Mouse (Mus musculus): ENCODE measurements around the gene Grifin. TPM values are rescaled to one million over a fixed set of nuclear protein-coding genes. Genes with fewer than 3 reads are reported as not detected.
A peak's percentile ranks its signal among the peaks of the same experiment; 100 is the strongest.

The Grifin gene
- polyA plus RNA-seq, 1 experiment from 2014 or later: 0.74 TPM

GRCm38 (mm10) chr5:140549306-140550047 lies 15.4 kb downstream of the Grifin start:
- peaks cover 3% of the 10 kb centered on the region for H3K27me3 ChIP-seq (ENCODE audit: control insufficient read depth, insufficient read depth, low read length)
- no peak overlapping the region for H3K4me3 ChIP-seq (ENCODE audit: low read depth, low read length)
- H3K27ac ChIP-seq (ENCODE audit: low read depth, low read length): no peak overlapping the region
- H3K4me2 ChIP-seq: 0 out of 2 replicates have a peak overlapping the region, but pooled peaks have one; percentile 2
- H3K4me1 ChIP-seq (ENCODE audit: control insufficient read depth, insufficient read depth, low read length): no peaks in the 10 kb centered on the region
- no peak overlapping the region for H3K9ac ChIP-seq (ENCODE audit: low read depth, low read length)
- no peak for ATAC-seq (replicated peaks; ENCODE audit: insufficient number of reproducible peaks, low FRiP score, low TSS enrichment)
- no peaks in the 10 kb centered on the region for H3K9me3 ChIP-seq (replicated peaks; ENCODE audit: control insufficient read depth, low read length)
- no peaks in the 10 kb centered on the region for H3K36me3 ChIP-seq (ENCODE audit: control insufficient read depth, insufficient read depth, low read length)
- 41% methylated on average over 17 of the region's 17 CpGs for WGBS (ENCODE audit: insufficient replicate concordance)

GRCm38 (mm10) chr5:140546332-140546731 lies 18.5 kb downstream of the Grifin start:
- no peak overlapping the region for H3K4me3 ChIP-seq (ENCODE audit: low read depth, low read length)
- no peak overlapping the region for H3K4me2 ChIP-seq
- H3K9ac ChIP-seq (ENCODE audit: low read depth, low read length): no peak overlapping the region
- ATAC-seq (replicated peaks; ENCODE audit: insufficient number of reproducible peaks, low FRiP score, low TSS enrichment): no peak
- no peaks in the 10 kb centered on the region for H3K36me3 ChIP-seq (ENCODE audit: control insufficient read depth, insufficient read depth, low read length)
- no peaks in the 10 kb centered on the region for H3K27me3 ChIP-seq (ENCODE audit: control insufficient read depth, insufficient read depth, low read length)
- no peaks in the 10 kb centered on the region for H3K4me1 ChIP-seq (ENCODE audit: control insufficient read depth, insufficient read depth, low read length)
- no peaks in the 10 kb centered on the region for H3K9me3 ChIP-seq (replicated peaks; ENCODE audit: control insufficient read depth, low read length)
- H3K27ac ChIP-seq (ENCODE audit: low read depth, low read length): no peak overlapping the region
- WGBS (ENCODE audit: insufficient replicate concordance): 75% methylated on average over 19 of the region's 19 CpGs

- no peak overlapping the region for H3K27ac ChIP-seq (ENCODE audit: low read depth, low read length)
- no peaks in the 10 kb centered on the region for H3K9me3 ChIP-seq (replicated peaks; ENCODE audit: control insufficient read depth, low read length)
- H3K36me3 ChIP-seq (ENCODE audit: control insufficient read depth, insufficient read depth, low read length): no peaks in the 10 kb centered on the region
- no peaks in the 10 kb centered on the region for H3K27me3 ChIP-seq (ENCODE audit: control insufficient read depth, insufficient read depth, low read length)
- no peak overlapping the region for H3K4me3 ChIP-seq (ENCODE audit: low read depth, low read length)
- H3K4me1 ChIP-seq (ENCODE audit: control insufficient read depth, insufficient read depth, low read length): no peaks in the 10 kb centered on the region
- H3K9ac ChIP-seq (ENCODE audit: low read depth, low read length): no peak overlapping the region
- no peak overlapping the region for H3K4me2 ChIP-seq
- ATAC-seq (replicated peaks; ENCODE audit: insufficient number of reproducible peaks, low FRiP score, low TSS enrichment): no peak
- 56% methylated on average over 6 of the region's 6 CpGs for WGBS (ENCODE audit: insufficient replicate concordance)
These were observed 19.2 kb downstream of the Grifin start for GRCm38 (mm10) chr5:140545651-140546050.

GRCm38 (mm10) chr5:140542811-140543575 lies 21.9 kb downstream of the Grifin start:
- no peak overlapping the region for H3K4me3 ChIP-seq (ENCODE audit: low read depth, low read length)
- H3K27ac ChIP-seq (ENCODE audit: low read depth, low read length): no peak overlapping the region
- ATAC-seq (replicated peaks; ENCODE audit: insufficient number of reproducible peaks, low FRiP score, low TSS enrichment): no peak
- H3K9me3 ChIP-seq (replicated peaks; ENCODE audit: control insufficient read depth, low read length): no peaks in the 10 kb centered on the region
- 66% methylated on average over 9 of the region's 9 CpGs for WGBS (ENCODE audit: insufficient replicate concordance)
- H3K27me3 ChIP-seq (ENCODE audit: control insufficient read depth, insufficient read depth, low read length): no peaks in the 10 kb centered on the region; the same call in 1 of the 2 replicates
- H3K4me2 ChIP-seq: no peak overlapping the region
- no peaks in the 10 kb centered on the region for H3K36me3 ChIP-seq (ENCODE audit: control insufficient read depth, insufficient read depth, low read length)
- H3K4me1 ChIP-seq (ENCODE audit: control insufficient read depth, insufficient read depth, low read length): no peaks in the 10 kb centered on the region
- H3K9ac ChIP-seq (ENCODE audit: low read depth, low read length): no peak overlapping the region

GRCm38 (mm10) chr5:140540106-140540505 lies 24.8 kb downstream of the Grifin start:
- Histone ChIP-seq H3K9me3 (replicated peaks; ENCODE audit: control insufficient read depth, low read length) (no peaks in the 10 kb centered on the region), H3K9ac (ENCODE audit: low read depth, low read length) (no peak overlapping the region), H3K27ac (ENCODE audit: low read depth, low read length) (no peak overlapping the region), H3K4me1 (ENCODE audit: control insufficient read depth, insufficient read depth, low read length) (peaks cover 6% of the 10 kb centered on the region; the same call in 1 of the 2 replicates), H3K4me2 (no peak overlapping the region), H3K36me3 (ENCODE audit: control insufficient read depth, insufficient read depth, low read length) (no peaks in the 10 kb centered on the region), H3K4me3 (ENCODE audit: low read depth, low read length) (no peak overlapping the region), H3K27me3 (ENCODE audit: control insufficient read depth, insufficient read depth, low read length) (no peaks in the 10 kb centered on the region; the same call in 1 of the 2 replicates)
- WGBS (ENCODE audit: insufficient replicate concordance): 14% methylated on average over 8 of the region's 8 CpGs
- ATAC-seq (replicated peaks; ENCODE audit: insufficient number of reproducible peaks, low FRiP score, low TSS enrichment): peak; percentile 20; the same call in 1 of the 2 replicates

GRCm38 (mm10) chr5:140538111-140538683 lies 26.7 kb downstream of the Grifin start:
- no peak for ATAC-seq (replicated peaks; ENCODE audit: insufficient number of reproducible peaks, low FRiP score, low TSS enrichment)
- no peak overlapping the region for H3K27ac ChIP-seq (ENCODE audit: low read depth, low read length)

GRCm38 (mm10) chr5:140526754-140527153 lies 38.1 kb downstream of the Grifin start:
- H3K4me1 ChIP-seq (ENCODE audit: control insufficient read depth, insufficient read depth, low read length): no peaks in the 10 kb centered on the region
- H3K4me2 ChIP-seq: no peak overlapping the region
- H3K27me3 ChIP-seq (ENCODE audit: control insufficient read depth, insufficient read depth, low read length): no peaks in the 10 kb centered on the region
- WGBS (ENCODE audit: insufficient replicate concordance): 83% methylated on average over 2 of the region's 2 CpGs
- H3K36me3 ChIP-seq (ENCODE audit: control insufficient read depth, insufficient read depth, low read length): peaks cover 26% of the 10 kb centered on the region
- no peaks in the 10 kb centered on the region for H3K9me3 ChIP-seq (replicated peaks; ENCODE audit: control insufficient read depth, low read length)
- H3K9ac ChIP-seq (ENCODE audit: low read depth, low read length): no peak overlapping the region
- ATAC-seq (replicated peaks; ENCODE audit: insufficient number of reproducible peaks, low FRiP score, low TSS enrichment): no peak
- no peak overlapping the region for H3K27ac ChIP-seq (ENCODE audit: low read depth, low read length)
- H3K4me3 ChIP-seq (ENCODE audit: low read depth, low read length): no peak overlapping the region

More at GRCm38 (mm10) chr5:140538111-140538683, 26.7 kb downstream of the Grifin start:
- no peaks in the 10 kb centered on the region; the same call in 1 of the 2 replicates for H3K27me3 ChIP-seq (ENCODE audit: control insufficient read depth, insufficient read depth, low read length)
- WGBS (ENCODE audit: insufficient replicate concordance): 69% methylated on average over 13 of the region's 13 CpGs
- peaks cover 6% of the 10 kb centered on the region; the same call in 1 of the 2 replicates for H3K4me1 ChIP-seq (ENCODE audit: control insufficient read depth, insufficient read depth, low read length)
- no peak overlapping the region for H3K4me2 ChIP-seq
- H3K9me3 ChIP-seq (replicated peaks; ENCODE audit: control insufficient read depth, low read length): no peaks in the 10 kb centered on the region
- H3K9ac ChIP-seq (ENCODE audit: low read depth, low read length): no peak overlapping the region
- no peaks in the 10 kb centered on the region for H3K36me3 ChIP-seq (ENCODE audit: control insufficient read depth, insufficient read depth, low read length)
- no peak overlapping the region for H3K4me3 ChIP-seq (ENCODE audit: low read depth, low read length)

- no peak overlapping the region for H3K4me3 ChIP-seq (ENCODE audit: low read depth, low read length)
- no peak overlapping the region for H3K9ac ChIP-seq (ENCODE audit: low read depth, low read length)
- H3K27ac ChIP-seq (ENCODE audit: low read depth, low read length): no peak overlapping the region
- H3K9me3 ChIP-seq (replicated peaks; ENCODE audit: control insufficient read depth, low read length): no peaks in the 10 kb centered on the region
- peaks cover 12% of the 10 kb centered on the region for H3K4me1 ChIP-seq (ENCODE audit: control insufficient read depth, insufficient read depth, low read length)
- H3K36me3 ChIP-seq (ENCODE audit: control insufficient read depth, insufficient read depth, low read length): peaks cover 20% of the 10 kb centered on the region
- WGBS (ENCODE audit: insufficient replicate concordance): 68% methylated on average over 1 of the region's 1 CpGs
- ATAC-seq (replicated peaks; ENCODE audit: insufficient number of reproducible peaks, low FRiP score, low TSS enrichment): no peak
- H3K4me2 ChIP-seq: no peak overlapping the region
- H3K27me3 ChIP-seq (ENCODE audit: control insufficient read depth, insufficient read depth, low read length): no peaks in the 10 kb centered on the region
These were observed 43.7 kb downstream of the Grifin start for GRCm38 (mm10) chr5:140521196-140521595.
